Mouse (Mus musculus) gastrocnemius, postnatal 10 days (tissue): Measurements from ENCODE around the gene Mgmt. TPM values are rescaled to one million over a fixed set of nuclear protein-coding genes. Genes with fewer than 3 reads are reported as not detected.

ENCODE experiments used
- DNase-seq: peaks from one replicate; pipeline ENCODE4 v3.0.0; 2021; ENCODE audit warnings: mixed read lengths
- long read RNA-seq, 2 experiments: library from polyadenylated mRNA; stranded (forward); transcript quantifications; one replicate each; pipeline ENCODE4 v2.0.0; 2021
- total RNA-seq, 2 experiments: library from RNA; stranded (reverse); gene quantifications; 2 replicates each; pipeline ENCODE4 v1.2.3; 2021

Mgmt gene
- 1 to 10 TPM; 1.7 to 2.1 TPM for total RNA-seq
- long read RNA-seq, experiment 1, partial matches to known transcripts, result 0 of 3 reads
- long read RNA-seq, experiment 1, other reads (novel, unspliced or antisense), result 0 of 3 reads
- long read RNA-seq, experiment 2, partial matches to known transcripts, result 0 of 3 reads
- long read RNA-seq, experiment 2, other reads (novel, unspliced or antisense), result 1 of 3 reads

- DNase-seq, result peak; percentile 87
These were observed at the start of gene Mgmt for GRCm38 (mm10) chr7:136894106-136894986. Gene Mgmt, plus strand, starts transcription at chr7:136894614.

- no peak for DNase-seq
These were observed 49.6 kb upstream of the Mgmt start for GRCm38 (mm10) chr7:136844835-136845234.

- DNase-seq, result no peak
These were observed 49.1 kb upstream of the Mgmt start for GRCm38 (mm10) chr7:136845321-136845720.

- no peak for DNase-seq
These were observed 48.3 kb upstream of the Mgmt start for GRCm38 (mm10) chr7:136846086-136846620.

- no peak for DNase-seq
These were observed 46.8 kb upstream of the Mgmt start for GRCm38 (mm10) chr7:136847601-136848000.

GRCm38 (mm10) chr7:136848761-136849160, 45.7 kb upstream of the Mgmt start:
- DNase-seq, result no peak

- DNase-seq, result no peak
These were observed 44.6 kb upstream of the Mgmt start for GRCm38 (mm10) chr7:136849811-136850210.

- DNase-seq, result peak; percentile 10
These were observed 44.1 kb upstream of the Mgmt start for GRCm38 (mm10) chr7:136850339-136850738.

- DNase-seq, result no peak
These were observed 42.5 kb upstream of the Mgmt start for GRCm38 (mm10) chr7:136851946-136852345.

GRCm38 (mm10) chr7:136852721-136853120, 41.7 kb upstream of the Mgmt start:
- no peak for DNase-seq

GRCm38 (mm10) chr7:136864677-136865463, 29.5 kb upstream of the Mgmt start:
- DNase-seq, result no peak

GRCm38 (mm10) chr7:136865876-136866275, 28.5 kb upstream of the Mgmt start:
- DNase-seq, result no peak

GRCm38 (mm10) chr7:136866535-136866934, 27.9 kb upstream of the Mgmt start:
- no peak for DNase-seq

- no peak for DNase-seq
These were observed 22.9 kb upstream of the Mgmt start for GRCm38 (mm10) chr7:136871535-136871934.

- DNase-seq, result no peak
These were observed 22.4 kb upstream of the Mgmt start for GRCm38 (mm10) chr7:136872059-136872458.

- no peak for DNase-seq
These were observed 20.0 kb upstream of the Mgmt start for GRCm38 (mm10) chr7:136874396-136874795.

GRCm38 (mm10) chr7:136880386-136880785, 14.0 kb upstream of the Mgmt start:
- peak; percentile 22 for DNase-seq

GRCm38 (mm10) chr7:136888161-136888560, 6.3 kb upstream of the Mgmt start:
- DNase-seq, result no peak

GRCm38 (mm10) chr7:136895356-136895755, 942 bp downstream of the Mgmt start:
- DNase-seq, result no peak

- no peak for DNase-seq
These were observed 1.4 kb downstream of the Mgmt start for GRCm38 (mm10) chr7:136895851-136896250.

- no peak for DNase-seq
These were observed 3.1 kb downstream of the Mgmt start for GRCm38 (mm10) chr7:136897481-136897880.

- DNase-seq, result no peak
These were observed 3.6 kb downstream of the Mgmt start for GRCm38 (mm10) chr7:136898005-136898404.
